24 mouse cellular contexts compared by ENCODE assay signal in the genomic region with DNA sequence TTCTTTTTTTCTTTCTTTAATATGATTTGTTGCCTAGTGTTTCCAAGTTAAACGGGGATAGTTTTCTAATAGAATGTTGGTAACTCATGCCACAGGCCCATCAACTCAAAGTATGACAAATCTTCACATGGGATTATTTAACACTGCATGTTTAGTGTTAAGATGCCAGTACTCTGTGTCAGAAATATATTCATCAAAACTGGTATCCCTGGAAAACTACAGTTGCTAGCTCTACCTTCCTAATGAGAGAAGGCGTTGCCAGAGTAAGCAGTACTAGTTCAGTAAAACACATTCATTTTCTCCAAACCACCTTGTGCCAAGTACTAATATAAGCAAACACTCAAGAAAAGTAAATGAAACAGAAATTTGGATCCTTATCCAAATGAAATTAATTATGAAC. TPM values are rescaled to one million over a fixed set of nuclear protein-coding genes. Genes with fewer than 3 reads are reported as not detected.
DNase-seq lines count a peak whose midpoint lies in the region; ATAC-seq and TF ChIP-seq lines count a peak whose summit lies in the region.
"Had no signal": no experiment of that assay in that cellular context is flagged by ENCODE, and none has a peak within 500 bp of the region (broad histone marks: within the 10 kb centered on the region; RNA-seq: fewer than 3 reads in every experiment).

No protein-coding gene starts in this region.

- H3K9ac ChIP-seq in heart, embryonic 13.5 days = no peak overlapping the region
- no peak overlapping the region for H3K9ac ChIP-seq in heart, postnatal 0 days (replicated peaks; ENCODE audit: low read depth, low read length)
- no peak overlapping the region for H3K9ac ChIP-seq in stomach, embryonic 16.5 days (ENCODE audit: low read length)
- H3K9ac ChIP-seq in stomach, postnatal 0 days (ENCODE audit: low read length) = no peak overlapping the region
- H3K9ac ChIP-seq: embryonic facial prominence, embryonic 12.5 days; embryonic facial prominence, embryonic 15.5 days; hindbrain, embryonic 13.5 days; intestine, embryonic 15.5 days had no signal

- no peak overlapping the region for H3K4me2 ChIP-seq in heart, embryonic 13.5 days
- H3K4me2 ChIP-seq in heart, postnatal 0 days (ENCODE audit: low read depth, low read length) = no peak overlapping the region
- H3K4me2 ChIP-seq in stomach, embryonic 16.5 days (ENCODE audit: low read depth, low read length) = no peak overlapping the region
- no peak overlapping the region for H3K4me2 ChIP-seq in stomach, postnatal 0 days (replicated peaks; ENCODE audit: low read depth)
- H3K4me2 ChIP-seq: embryonic facial prominence, embryonic 12.5 days; embryonic facial prominence, embryonic 15.5 days; hindbrain, embryonic 13.5 days; intestine, embryonic 15.5 days had no signal

- peak overlapping the region; percentile 84 for H3K27ac ChIP-seq in heart, embryonic 13.5 days (replicated peaks)
- H3K27ac ChIP-seq in heart, postnatal 0 days (ENCODE audit: low read depth) = peak overlapping the region; percentile 64; the same call in 1 of the 2 replicates
- no peak overlapping the region for H3K27ac ChIP-seq in stomach, embryonic 16.5 days (ENCODE audit: low read length)
- H3K27ac ChIP-seq in stomach, postnatal 0 days (replicated peaks) = no peak overlapping the region
- H3K27ac ChIP-seq: embryonic facial prominence, embryonic 12.5 days; embryonic facial prominence, embryonic 15.5 days; hindbrain, embryonic 10.5 days; hindbrain, embryonic 13.5 days; intestine, embryonic 15.5 days had no signal

- no peak overlapping the region for H3K4me3 ChIP-seq in heart, embryonic 13.5 days
- no peak overlapping the region for H3K4me3 ChIP-seq in heart, postnatal 0 days (ENCODE audit: low read depth, low read length)
- no peak overlapping the region for H3K4me3 ChIP-seq in stomach, embryonic 16.5 days (replicated peaks; ENCODE audit: low read length)
- no peak overlapping the region for H3K4me3 ChIP-seq in stomach, postnatal 0 days (ENCODE audit: low read depth, low read length)
- H3K4me3 ChIP-seq: embryonic facial prominence, embryonic 12.5 days; embryonic facial prominence, embryonic 15.5 days; hindbrain, embryonic 10.5 days; hindbrain, embryonic 13.5 days; intestine, embryonic 15.5 days had no signal

- H3K36me3 ChIP-seq in heart, embryonic 13.5 days = peaks cover 88% of the 10 kb centered on the region
- peaks cover 68% of the 10 kb centered on the region for H3K36me3 ChIP-seq in heart, postnatal 0 days (replicated peaks; ENCODE audit: control insufficient read depth, insufficient read depth, low read length)
- H3K36me3 ChIP-seq in stomach, embryonic 16.5 days (ENCODE audit: control insufficient read depth, insufficient read depth, low read length) = 0 out of 2 replicates have a peak, but pooled peaks cover 8% of the 10 kb centered on the region
- H3K36me3 ChIP-seq in stomach, postnatal 0 days (ENCODE audit: control insufficient read depth, insufficient read depth, low read length) = peaks cover 3% of the 10 kb centered on the region; the same call in 1 of the 2 replicates

- no peak for TF ChIP-seq EP300 in heart, postnatal 0 days (IDR thresholded peaks at IDR 0.05; ENCODE audit: low read depth)
- TF ChIP-seq EP300 in stomach, postnatal 0 days (optimal IDR thresholded peaks at IDR 0.05) = no peak

- no peak for DNase-seq in heart, postnatal 36 days
- no peak for DNase-seq in heart, postnatal 0 days (ENCODE audit: low spot score)
- DNase-seq in heart, adult 18-20 months = no peak
- DNase-seq in stomach, postnatal 0 days (ENCODE audit: low spot score) = no peak
- DNase-seq: adrenal gland, adult 2 months; adrenal gland, postnatal 14 days; cerebellum, adult 11 months; cerebellum, adult 2 months; cerebellum, adult 9-11 months; cerebellum, postnatal 25 days; gastrocnemius, postnatal 25 days; heart, postnatal 14 days; kidney, adult 11 months had no signal

- H3K27me3 ChIP-seq in heart, embryonic 13.5 days (replicated peaks) = no peaks in the 10 kb centered on the region
- no peaks in the 10 kb centered on the region for H3K27me3 ChIP-seq in heart, postnatal 0 days (ENCODE audit: control insufficient read depth, insufficient read depth, low read length)
- no peaks in the 10 kb centered on the region for H3K27me3 ChIP-seq in stomach, embryonic 16.5 days (ENCODE audit: control insufficient read depth, insufficient read depth, low read length)
- no peaks in the 10 kb centered on the region for H3K27me3 ChIP-seq in stomach, postnatal 0 days (ENCODE audit: control insufficient read depth, insufficient read depth, low read length)
- H3K27me3 ChIP-seq: embryonic facial prominence, embryonic 12.5 days; embryonic facial prominence, embryonic 15.5 days; hindbrain, embryonic 13.5 days; intestine, embryonic 15.5 days had no signal

- no peak for TF ChIP-seq CTCF in heart, postnatal 0 days (IDR thresholded peaks at IDR 0.05; ENCODE audit: low read depth)
- no peak for TF ChIP-seq CTCF in stomach, postnatal 0 days (IDR thresholded peaks at IDR 0.05; ENCODE audit: low read depth)

- peaks cover 20% of the 10 kb centered on the region for H3K4me1 ChIP-seq in heart, embryonic 13.5 days
- peaks cover 6% of the 10 kb centered on the region for H3K4me1 ChIP-seq in heart, postnatal 0 days (ENCODE audit: control insufficient read depth, insufficient read depth)
- H3K4me1 ChIP-seq in stomach, embryonic 16.5 days (ENCODE audit: control insufficient read depth, insufficient read depth, low read length) = no peaks in the 10 kb centered on the region
- no peaks in the 10 kb centered on the region for H3K4me1 ChIP-seq in stomach, postnatal 0 days (replicated peaks; ENCODE audit: control insufficient read depth, insufficient read depth)
- H3K4me1 ChIP-seq: embryonic facial prominence, embryonic 12.5 days; embryonic facial prominence, embryonic 15.5 days; hindbrain, embryonic 10.5 days; hindbrain, embryonic 13.5 days; intestine, embryonic 15.5 days had no signal

- no peaks in the 10 kb centered on the region for H3K9me3 ChIP-seq in heart, embryonic 13.5 days
- no peaks in the 10 kb centered on the region for H3K9me3 ChIP-seq in heart, postnatal 0 days (replicated peaks; ENCODE audit: control insufficient read depth, low read length)
- H3K9me3 ChIP-seq in stomach, embryonic 16.5 days (replicated peaks; ENCODE audit: control insufficient read depth, low read length) = no peaks in the 10 kb centered on the region
- no peaks in the 10 kb centered on the region for H3K9me3 ChIP-seq in stomach, postnatal 0 days (ENCODE audit: control insufficient read depth, low read length)
- H3K9me3 ChIP-seq: embryonic facial prominence, embryonic 12.5 days; embryonic facial prominence, embryonic 15.5 days; hindbrain, embryonic 10.5 days; hindbrain, embryonic 13.5 days; intestine, embryonic 15.5 days had no signal

- 90% methylated on average over 2 of the region's 2 CpGs for WGBS in heart, embryonic 13.5 days
- 86% methylated on average over 2 of the region's 2 CpGs for WGBS in heart, postnatal 0 days
- WGBS in stomach, embryonic 16.5 days = 63% methylated on average over 2 of the region's 2 CpGs
- WGBS in stomach, postnatal 0 days = 55% methylated on average over 2 of the region's 2 CpGs

- intact Hi-C loops in heart, postnatal 36 days (cut with DNase I) = loop anchor here (10.0 kb wide), 1 partner anchor 595 kb away; the partner anchor contains the start of gene Slc35b4

- no peak for ATAC-seq in heart, embryonic 13.5 days (ENCODE audit: extremely low read depth, insufficient number of reproducible peaks, low FRiP score, low TSS enrichment)
- no peak for ATAC-seq in heart, postnatal 0 days (ENCODE audit: insufficient read depth, low read depth)
- ATAC-seq in stomach, embryonic 16.5 days (ENCODE audit: insufficient read depth, low FRiP score) = peak; percentile 50; the same call in 1 of the 2 replicates
- peak; percentile 57; the same call in 1 of the 2 replicates for ATAC-seq in stomach, postnatal 0 days (ENCODE audit: low FRiP score, low TSS enrichment)
- ATAC-seq: CD4-positive, CD25-positive, alpha-beta regulatory T cell, adult 4 months; forebrain, embryonic 14.5 days; hindbrain, embryonic 16.5 days; intestine, embryonic 15.5 days had no signal

RNA-seq across cellular contexts. Expression of gene Agbl3, which starts 10.2 kb away (rescaled TPM):
- polyA plus RNA-seq in heart, embryonic 13.5 days (2015; fragmentation: Nextera tagmentation; extraction: Ambion mirVana) = 5.1 and 6.2 TPM in 2 replicates
- total RNA-seq in heart, postnatal 36 days (2021) = 1 to 10 TPM; 3.1 to 3.9 TPM
- 3.6 and 17.1 TPM in 2 replicates for total RNA-seq in heart, postnatal 0 days (2014; rRNA removed; ENCODE audit: low replicate concordance)
- polyA plus RNA-seq in heart, postnatal 0 days (2015; fragmentation: Nextera tagmentation; extraction: Ambion mirVana) = 7.9 and 8.0 TPM in 2 replicates
- total RNA-seq in heart, adult 18-20 months (2021) = 1 to 10 TPM; 4.2 to 4.9 TPM
- 4.5 and 4.6 TPM in 2 replicates for polyA plus RNA-seq in stomach, embryonic 16.5 days (2015; fragmentation: Nextera tagmentation; extraction: Ambion mirVana)
- polyA plus RNA-seq in stomach, postnatal 0 days (2015; fragmentation: Nextera tagmentation; extraction: Ambion mirVana) = 6.0 and 6.5 TPM in 2 replicates
- total RNA-seq: MEL had no signal

Comparison
In these comparisons a context has a peak if more than half of its experiments do, and no peak if none do; other contexts are left out.
1. ATAC-seq: peak in stomach, embryonic 16.5 days (single experiment) and stomach, postnatal 0 days (single experiment); none in heart, embryonic 13.5 days (single experiment) and heart, postnatal 0 days (single experiment).
2. H3K27ac ChIP-seq: peak in heart, embryonic 13.5 days (single experiment) and heart, postnatal 0 days (single experiment); none in stomach, embryonic 16.5 days (single experiment) and stomach, postnatal 0 days (single experiment).